Mouse (Mus musculus) stomach, embryonic 15.5 days (tissue): ENCODE measurements around the gene Tfap2a. TPM values are rescaled to one million over a fixed set of nuclear protein-coding genes. Genes with fewer than 3 reads are reported as not detected.

ENCODE experiments used
- ATAC-seq: fragments of 200-750 bp; cut with Nextera tagmentation; 2 replicates; pipeline ENCODE4 v1.8.0; 2017; ENCODE audit warnings: low read depth, moderate number of reproducible peaks, moderate TSS enrichment; ENCODE audit not compliant: insufficient read depth, low FRiP score
- H3K27ac ChIP-seq: fragments of 300-500 bp; sonication (generic); 2 replicates; pipeline ENCODE4 v1.5.1; 2015; ENCODE audit warnings: mild to moderate bottlenecking, inconsistent platforms
- H3K27me3 ChIP-seq: fragments of 300-500 bp; sonication (generic); replicated peaks from 2 replicates; pipeline ENCODE4 v1.6.1; 2015; ENCODE audit warnings: inconsistent platforms
- H3K36me3 ChIP-seq: fragments of 300-500 bp; sonication (generic); 2 replicates; pipeline ENCODE4 v1.6.1; 2015; ENCODE audit warnings: inconsistent platforms
- H3K4me1 ChIP-seq: fragments of 300-500 bp; sonication (generic); 2 replicates; pipeline ENCODE4 v1.6.1; 2015; ENCODE audit warnings: inconsistent platforms
- H3K4me2 ChIP-seq: fragments of 300-500 bp; sonication (generic); 2 replicates; pipeline ENCODE4 v1.6.1; 2015; ENCODE audit warnings: mild to moderate bottlenecking, inconsistent platforms
- H3K4me3 ChIP-seq: fragments of 300-500 bp; sonication (generic); replicated peaks from 2 replicates; pipeline ENCODE4 v1.5.1; 2015; ENCODE audit warnings: inconsistent platforms
- H3K9ac ChIP-seq: fragments of 300-500 bp; sonication (generic); 2 replicates; pipeline ENCODE4 v1.6.1; 2015; ENCODE audit warnings: inconsistent platforms
- H3K9me3 ChIP-seq: fragments of 300-500 bp; sonication (generic); 2 replicates; pipeline ENCODE4 v1.6.1; 2016; ENCODE audit warnings: inconsistent platforms
- WGBS: fragments of 180-500 bp; shearing (Covaris S2); methylation state at CpG from one replicate; pipeline ENCODE4 v1.1.7; 2015; 5-methylcytosine and 5-hydroxymethylcytosine counted together
- polyA plus RNA-seq: library from polyadenylated mRNA; unstranded; fragments of >200 nt; fragmentation: Nextera tagmentation; extraction: Ambion mirVana; gene quantifications from 2 replicates; pipeline ENCODE4 v1.2.1, GENCODE M21; 2015

The Tfap2a gene
- polyA plus RNA-seq, 1 experiment from 2014 or later = 1.0 TPM

- H3K4me1 ChIP-seq = peaks cover 11% of the 10 kb centered on the region
- H3K27me3 ChIP-seq = peaks cover 98% of the 10 kb centered on the region
- H3K27ac ChIP-seq = no peak overlapping the region
- no peaks in the 10 kb centered on the region for H3K36me3 ChIP-seq
- no peaks in the 10 kb centered on the region for H3K9me3 ChIP-seq
- H3K9ac ChIP-seq = no peak overlapping the region
- H3K4me3 ChIP-seq = no peak overlapping the region
- H3K4me2 ChIP-seq = no peak overlapping the region
- WGBS = 2% methylated on average over 7 of the region's 7 CpGs
- no peak for ATAC-seq
Observed at GRCm38 (mm10) chr13:40741436-40741835, 3.3 kb upstream of the Tfap2a start.

DNA sequence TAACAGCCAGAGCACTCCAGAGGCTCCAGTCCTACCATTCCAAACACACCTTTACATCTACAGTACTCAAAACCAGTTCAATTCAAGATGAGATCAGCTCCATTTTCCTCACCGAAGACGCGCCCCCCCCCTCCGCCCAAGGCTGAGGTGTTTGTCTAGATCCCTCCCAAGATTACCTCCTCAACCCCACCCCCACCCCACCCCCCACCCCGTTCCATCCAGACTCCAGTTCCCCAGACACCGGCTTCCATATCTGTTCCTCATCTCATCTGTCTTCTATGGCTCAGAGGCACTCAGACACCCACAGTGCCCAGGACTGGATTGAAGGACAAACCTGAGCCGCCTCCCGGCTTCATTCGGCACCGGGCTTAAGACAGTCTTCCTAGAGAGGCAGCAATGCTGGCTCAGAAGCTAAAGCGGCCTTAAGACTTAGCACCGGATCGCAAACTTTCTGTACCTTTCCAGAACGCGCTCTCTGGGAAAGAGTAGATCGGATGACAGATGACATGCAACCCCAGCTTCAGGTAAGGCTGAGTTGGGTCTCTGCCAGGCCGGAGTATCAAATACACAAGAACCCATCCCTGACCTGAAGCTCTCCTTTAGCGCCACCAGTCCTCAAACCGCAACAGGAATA, 2.7 kb upstream of the Tfap2a start:
- no peak overlapping the region for H3K27ac ChIP-seq
- no peak overlapping the region for H3K4me2 ChIP-seq
- H3K9ac ChIP-seq = no peak overlapping the region
- H3K4me1 ChIP-seq = peaks cover 13% of the 10 kb centered on the region
- no peak overlapping the region for H3K4me3 ChIP-seq
- 2% methylated on average over 19 of the region's 19 CpGs for WGBS
- no peak for ATAC-seq
- H3K27me3 ChIP-seq = peaks cover 98% of the 10 kb centered on the region
- H3K9me3 ChIP-seq = no peaks in the 10 kb centered on the region
- H3K36me3 ChIP-seq = no peaks in the 10 kb centered on the region

GRCm38 (mm10) chr13:40739901-40740300, 1.7 kb upstream of the Tfap2a start:
- under 1% methylated on average over 10 of the region's 10 CpGs for WGBS
- Histone ChIP-seq H3K27ac (no peak overlapping the region), H3K4me2 (no peak overlapping the region), H3K4me1 (peaks cover 16% of the 10 kb centered on the region), H3K9ac (no peak overlapping the region), H3K4me3 (no peak overlapping the region), H3K27me3 (peaks cover 96% of the 10 kb centered on the region), H3K9me3 (no peaks in the 10 kb centered on the region), H3K36me3 (no peaks in the 10 kb centered on the region)
- ATAC-seq = no peak

DNA sequence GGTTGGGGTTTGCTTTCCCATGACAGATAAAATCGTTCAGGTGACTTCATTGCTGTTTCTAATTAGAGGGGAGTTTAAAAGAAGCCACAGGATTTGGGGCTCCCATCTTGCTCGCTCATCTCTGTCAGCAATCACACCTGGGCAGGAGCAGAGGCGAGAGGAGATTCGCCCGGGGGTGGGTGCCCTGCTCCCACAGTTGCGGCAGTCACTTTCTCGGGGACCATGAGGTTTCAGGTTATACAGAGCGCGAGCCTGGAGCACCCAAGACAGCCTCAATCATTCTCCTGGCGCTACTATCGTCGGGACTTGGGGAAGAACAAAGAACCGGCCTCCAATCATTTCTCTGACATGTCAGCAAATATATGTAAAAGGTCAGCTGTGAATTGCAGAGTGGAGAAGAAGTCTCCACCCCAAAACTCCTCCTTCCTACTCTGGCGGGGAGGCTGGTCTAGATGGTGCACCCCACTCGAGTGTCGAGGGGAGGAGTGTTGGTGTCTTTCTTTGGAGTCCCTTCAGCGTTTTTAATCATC, 1.0 kb upstream of the Tfap2a start:
- H3K9ac ChIP-seq = no peak overlapping the region
- H3K9me3 ChIP-seq = no peaks in the 10 kb centered on the region
- peaks cover 96% of the 10 kb centered on the region for H3K27me3 ChIP-seq
- H3K4me2 ChIP-seq = no peak overlapping the region
- H3K36me3 ChIP-seq = no peaks in the 10 kb centered on the region
- ATAC-seq = no peak
- no peak overlapping the region for H3K27ac ChIP-seq
- WGBS = 1% methylated on average over 17 of the region's 17 CpGs
- no peak overlapping the region for H3K4me3 ChIP-seq
- peaks cover 11% of the 10 kb centered on the region; the same call in 1 of the 2 replicates for H3K4me1 ChIP-seq

- ATAC-seq = peak; percentile 44; the same call in 1 of the 2 replicates
- peaks cover 96% of the 10 kb centered on the region for H3K27me3 ChIP-seq
- H3K4me1 ChIP-seq = peaks cover 19% of the 10 kb centered on the region
- no peaks in the 10 kb centered on the region for H3K9me3 ChIP-seq
- H3K4me2 ChIP-seq = 0 out of 2 replicates have a peak overlapping the region, but pooled peaks have one; percentile 9
- no peak overlapping the region for H3K27ac ChIP-seq
- under 1% methylated on average over 22 of the region's 22 CpGs for WGBS
- peak overlapping the region; percentile 8; the same call in 1 of the 2 replicates for H3K4me3 ChIP-seq
- H3K9ac ChIP-seq = no peak overlapping the region
- H3K36me3 ChIP-seq = no peaks in the 10 kb centered on the region
Observed at GRCm38 (mm10) chr13:40737761-40738160, 415 bp downstream of the Tfap2a start.

GRCm38 (mm10) chr13:40737099-40737498, 1.1 kb downstream of the Tfap2a start:
- Histone ChIP-seq H3K4me1 (peaks cover 20% of the 10 kb centered on the region), H3K27ac (no peak overlapping the region), H3K4me3 (no peak overlapping the region), H3K36me3 (no peaks in the 10 kb centered on the region), H3K9ac (no peak overlapping the region), H3K9me3 (no peaks in the 10 kb centered on the region), H3K27me3 (peaks cover 94% of the 10 kb centered on the region), H3K4me2 (no peak overlapping the region)
- 15% methylated on average over 15 of the region's 15 CpGs for WGBS
- ATAC-seq = no peak

- Histone ChIP-seq H3K27me3 (peaks cover 94% of the 10 kb centered on the region), H3K27ac (no peak overlapping the region), H3K9me3 (no peaks in the 10 kb centered on the region), H3K36me3 (no peaks in the 10 kb centered on the region), H3K4me2 (peak overlapping the region; percentile 37; the same call in 1 of the 2 replicates), H3K4me1 (peaks cover 28% of the 10 kb centered on the region), H3K9ac (no peak overlapping the region), H3K4me3 (peak overlapping the region; percentile 7; the same call in 1 of the 2 replicates)
- no peak for ATAC-seq
- WGBS = 20% methylated on average over 19 of the region's 19 CpGs
Observed at GRCm38 (mm10) chr13:40736107-40736780, 1.9 kb downstream of the Tfap2a start.

DNA sequence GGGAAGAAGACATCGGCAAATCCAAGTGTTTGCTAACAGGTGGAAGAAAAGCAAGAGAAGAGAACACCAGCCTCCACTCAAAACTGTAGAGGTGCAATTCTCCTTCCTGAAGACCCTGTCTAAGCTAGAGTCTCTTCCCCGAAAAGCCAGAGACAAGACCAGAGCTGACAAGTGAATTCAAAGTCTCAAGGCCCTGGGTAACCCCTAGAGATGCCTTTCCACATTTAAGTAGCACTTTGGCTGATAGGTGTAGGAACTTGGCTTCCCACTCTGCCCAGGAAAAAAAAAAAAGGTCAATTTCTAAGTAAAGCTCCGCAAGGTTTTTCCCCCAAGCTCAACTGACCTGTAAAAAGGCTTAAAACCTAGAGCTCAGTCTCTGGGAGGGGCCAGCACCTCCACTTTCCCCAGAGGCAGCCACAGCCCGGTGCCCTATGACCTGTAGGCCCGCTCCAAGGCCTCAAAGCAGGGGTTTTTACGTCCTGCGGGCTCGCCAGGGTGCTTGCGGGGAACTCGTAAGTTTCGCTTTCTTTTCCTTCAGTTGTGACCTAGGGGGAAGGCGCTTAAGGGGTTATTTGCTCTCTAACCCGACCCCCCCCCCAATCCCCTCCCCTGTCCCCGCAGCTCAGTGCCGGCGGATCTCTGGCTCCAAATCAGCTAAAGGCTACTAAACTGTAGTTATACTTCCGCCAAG, 2.6 kb downstream of the Tfap2a start:
- Histone ChIP-seq H3K4me2 (peak overlapping the region; percentile 37; the same call in 1 of the 2 replicates), H3K4me1 (peaks cover 33% of the 10 kb centered on the region), H3K36me3 (no peaks in the 10 kb centered on the region), H3K9me3 (no peaks in the 10 kb centered on the region), H3K9ac (no peak overlapping the region), H3K4me3 (peak overlapping the region; percentile 7; the same call in 1 of the 2 replicates), H3K27ac (no peak overlapping the region), H3K27me3 (peaks cover 92% of the 10 kb centered on the region)
- 11% methylated on average over 17 of the region's 17 CpGs for WGBS
- ATAC-seq = no peak

DNA sequence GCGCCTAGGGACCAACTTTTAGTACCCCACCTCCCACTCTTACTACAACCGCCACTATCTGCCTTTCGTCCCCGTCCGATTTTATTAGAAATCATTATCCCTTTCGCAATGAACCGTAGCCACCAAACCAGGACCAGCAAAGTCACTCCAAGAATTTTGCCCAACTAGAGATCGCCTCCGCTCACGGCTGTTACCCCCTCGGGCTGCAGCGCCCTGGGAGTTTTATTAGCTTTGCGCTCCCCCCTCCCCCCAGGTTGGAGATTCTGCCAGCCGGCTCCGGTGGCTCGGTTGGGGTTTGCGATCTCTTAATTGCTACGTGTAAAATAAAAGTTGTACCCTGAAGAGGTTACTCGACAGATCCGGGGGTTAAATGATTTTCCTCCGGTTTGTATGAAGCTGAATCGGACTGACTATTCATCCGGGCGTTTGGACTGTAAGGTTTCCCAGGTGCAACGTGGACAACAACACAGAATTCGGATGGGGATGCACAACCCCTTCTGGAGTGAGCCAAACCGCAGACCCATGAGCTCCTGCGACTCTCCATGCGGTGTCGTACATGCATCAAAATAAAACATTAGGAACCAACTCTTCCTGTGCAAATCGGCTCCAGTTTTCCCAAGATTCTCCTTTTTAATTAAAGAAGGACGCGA, 3.7 kb downstream of the Tfap2a start:
- Histone ChIP-seq H3K9ac (no peak overlapping the region), H3K27me3 (peaks cover 89% of the 10 kb centered on the region), H3K27ac (no peak overlapping the region), H3K4me3 (peak overlapping the region; percentile 35), H3K36me3 (no peaks in the 10 kb centered on the region), H3K4me2 (peak overlapping the region; percentile 51), H3K4me1 (peaks cover 39% of the 10 kb centered on the region), H3K9me3 (no peaks in the 10 kb centered on the region)
- ATAC-seq = no peak
- 1% methylated on average over 33 of the region's 33 CpGs for WGBS

GRCm38 (mm10) chr13:40733542-40734151, 4.5 kb downstream of the Tfap2a start:
- Histone ChIP-seq H3K27me3 (peaks cover 89% of the 10 kb centered on the region), H3K9me3 (no peaks in the 10 kb centered on the region), H3K4me3 (peak overlapping the region; percentile 35), H3K36me3 (no peaks in the 10 kb centered on the region), H3K4me2 (peak overlapping the region; percentile 51), H3K9ac (no peak overlapping the region), H3K27ac (no peak overlapping the region), H3K4me1 (peaks cover 39% of the 10 kb centered on the region)
- under 1% methylated on average over 37 of the region's 38 CpGs for WGBS
- no peak for ATAC-seq

DNA sequence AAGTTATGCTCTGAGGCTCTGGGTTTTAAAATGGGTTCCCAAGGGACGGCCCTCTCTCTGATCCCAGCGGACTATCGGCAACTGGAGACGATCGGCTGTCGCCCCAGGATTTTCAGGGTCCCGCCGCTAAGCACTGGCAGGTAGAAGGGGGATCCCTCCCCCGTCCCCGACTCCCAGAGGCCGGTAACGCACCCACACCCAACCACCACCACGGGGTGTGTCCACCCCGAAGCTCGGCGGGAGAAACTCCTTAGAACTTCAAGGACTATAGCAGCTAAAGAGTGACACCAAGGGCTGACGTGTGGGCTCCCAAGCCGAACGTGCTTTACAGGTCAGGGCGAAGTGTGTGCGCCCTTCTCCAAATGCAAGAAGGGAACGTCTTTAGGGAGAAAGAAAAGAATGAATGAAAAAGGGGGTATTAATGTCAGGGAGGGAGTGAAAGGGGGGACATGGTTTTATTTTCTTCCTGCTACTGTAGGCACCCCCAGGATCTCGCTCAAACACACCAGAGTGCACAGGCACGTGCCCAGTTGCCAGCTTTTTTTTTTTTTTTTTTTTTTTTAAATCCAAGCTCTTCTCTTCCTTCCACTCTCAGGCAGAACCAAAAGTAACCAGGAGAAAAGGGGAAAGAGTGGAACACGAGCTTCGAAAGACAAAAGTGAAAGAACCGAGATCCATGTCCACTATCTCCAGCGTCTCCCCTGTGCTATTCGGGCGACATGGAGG, 5.2 kb downstream of the Tfap2a start:
- Histone ChIP-seq H3K4me1 (peaks cover 35% of the 10 kb centered on the region), H3K9me3 (no peaks in the 10 kb centered on the region), H3K4me3 (peak overlapping the region; percentile 35), H3K27ac (no peak overlapping the region), H3K9ac (no peak overlapping the region), H3K4me2 (peak overlapping the region; percentile 51), H3K36me3 (no peaks in the 10 kb centered on the region), H3K27me3 (peaks cover 89% of the 10 kb centered on the region)
- 1% methylated on average over 30 of the region's 30 CpGs for WGBS
- no peak for ATAC-seq
